Mouse (Mus musculus) heart, adult 2 months (tissue): Measurements from ENCODE around the gene Epb41l3.

Source experiments
- CTCF ChIP-seq: fragments of 200-600 bp; IDR thresholded peaks from 2 replicates; pipeline ENCODE4 v1.8.1; 2022; ENCODE audit warnings: antibody characterized with exemption, mild to moderate bottlenecking, moderate library complexity
- POLR2A ChIP-seq: fragments of 200-500 bp; IDR thresholded peaks from 2 replicates; pipeline ENCODE4 v1.6.1; 2011; ENCODE audit warnings: mild to moderate bottlenecking, low read depth, low read length, control low read depth; ENCODE audit not compliant: insufficient read depth

GRCm38 (mm10) chr17:69103326-69103725, 27.8 kb downstream of the Epb41l3 start:
- TF ChIP-seq CTCF (no peak), POLR2A (no peak)
